Mouse (Mus musculus) forebrain, embryonic 11.5 days (tissue): Measurements from ENCODE around the gene Bcap29. TPM values are rescaled to one million over a fixed set of nuclear protein-coding genes. Genes with fewer than 3 reads are reported as not detected.

Experiments
- ATAC-seq: fragments of 200-750 bp; cut with Nextera tagmentation; replicated peaks from 2 replicates; pipeline ENCODE4 v1.8.0; 2017; ENCODE audit warnings: moderate TSS enrichment; ENCODE audit not compliant: low FRiP score
- DNase-seq: peaks from one replicate; pipeline ENCODE4 v3.0.0-alpha.2; 2017; ENCODE audit warnings: low spot score
- H3K27ac ChIP-seq: fragments of 300-500 bp; sonication (generic); 2 replicates; pipeline ENCODE4 v1.5.1; 2014; ENCODE audit warnings: low read depth, low read length
- H3K27me3 ChIP-seq: fragments of 300-500 bp; sonication (generic); 2 replicates; pipeline ENCODE4 v1.6.1; 2014; ENCODE audit warnings: mild to moderate bottlenecking, low read length, mixed read lengths; ENCODE audit not compliant: control insufficient read depth, insufficient read depth
- H3K36me3 ChIP-seq: fragments of 300-500 bp; sonication (generic); 2 replicates; pipeline ENCODE4 v1.6.1; 2014; ENCODE audit warnings: mild to moderate bottlenecking, low read length, moderate library complexity, mixed read lengths; ENCODE audit not compliant: control insufficient read depth, insufficient read depth
- H3K4me1 ChIP-seq: fragments of 300-500 bp; sonication (generic); replicated peaks from 2 replicates; pipeline ENCODE4 v1.6.1; 2014; ENCODE audit warnings: low read length, mixed read lengths; ENCODE audit not compliant: control insufficient read depth, insufficient read depth
- H3K4me2 ChIP-seq: fragments of 300-500 bp; sonication (generic); 2 replicates; pipeline ENCODE4 v1.6.1; 2014; ENCODE audit warnings: low read depth, mild to moderate bottlenecking, low read length, moderate library complexity, mixed read lengths; ENCODE audit not compliant: severe bottlenecking
- H3K4me3 ChIP-seq: fragments of 300-500 bp; sonication (generic); 2 replicates; pipeline ENCODE4 v1.5.1; 2014; ENCODE audit warnings: low read depth, low read length
- H3K9ac ChIP-seq: fragments of 300-500 bp; sonication (generic); 2 replicates; pipeline ENCODE4 v1.6.1; 2014; ENCODE audit warnings: low read length
- H3K9me3 ChIP-seq: fragments of 300-500 bp; sonication (generic); 2 replicates; pipeline ENCODE4 v1.6.1; 2016; ENCODE audit warnings: low read length, mixed read lengths; ENCODE audit not compliant: control insufficient read depth
- WGBS: fragments of 180-500 bp; shearing (Covaris S2); extraction: QIAGEN DNeasy Blood & Tissue Kit; methylation state at CpG from one replicate; pipeline ENCODE4 v1.1.7; 2014; 5-methylcytosine and 5-hydroxymethylcytosine counted together
- polyA plus RNA-seq: library from polyadenylated mRNA; unstranded; fragments of >200 nt; fragmentation: Nextera tagmentation; extraction: Ambion mirVana; gene quantifications from 2 replicates; pipeline ENCODE4 v1.2.1, GENCODE M21; 2014

Bcap29 gene
- polyA plus RNA-seq, 1 experiment from 2014 or later = 29.5 TPM

DNA sequence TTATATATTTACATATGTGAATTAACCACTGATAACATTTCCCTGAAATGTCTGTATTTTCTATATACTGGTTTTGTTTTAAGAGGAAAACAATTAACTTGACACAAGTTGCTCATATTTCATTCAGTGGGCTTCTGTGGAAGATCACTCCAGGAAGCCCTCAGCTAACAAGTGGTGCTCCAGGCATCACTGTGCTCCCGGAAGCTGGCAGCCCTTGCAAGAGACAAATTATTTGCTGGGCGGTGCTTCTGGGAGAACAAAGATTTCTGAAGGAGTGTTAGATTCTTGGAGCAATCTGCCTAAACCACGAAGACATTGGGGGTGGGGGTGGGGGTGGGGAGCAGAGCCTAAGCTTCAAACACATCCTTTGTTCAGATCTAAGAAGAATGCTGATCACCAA, 42.4 kb downstream of the Bcap29 start:
- H3K9me3 ChIP-seq = no peaks in the 10 kb centered on the region
- H3K4me2 ChIP-seq = no peak overlapping the region
- WGBS = 35% methylated on average over 3 of the region's 3 CpGs
- H3K4me3 ChIP-seq = no peak overlapping the region
- H3K27me3 ChIP-seq = no peaks in the 10 kb centered on the region
- no peak overlapping the region for H3K27ac ChIP-seq
- no peak overlapping the region for H3K9ac ChIP-seq
- DNase-seq (no peak), ATAC-seq (no peak)
- no peaks in the 10 kb centered on the region for H3K4me1 ChIP-seq
- H3K36me3 ChIP-seq = no peaks in the 10 kb centered on the region; the same call in 1 of the 2 replicates

GRCm38 (mm10) chr12:31583726-31584125, 50.7 kb downstream of the Bcap29 start:
- 74% methylated on average over 2 of the region's 2 CpGs for WGBS

GRCm38 (mm10) chr12:31582081-31582480, 52.4 kb downstream of the Bcap29 start:
- Histone ChIP-seq H3K9ac (no peak overlapping the region), H3K9me3 (no peaks in the 10 kb centered on the region), H3K4me1 (peaks cover 3% of the 10 kb centered on the region; the same call in 1 of the 2 replicates), H3K4me2 (no peak overlapping the region), H3K4me3 (no peak overlapping the region), H3K27me3 (no peaks in the 10 kb centered on the region), H3K27ac (no peak overlapping the region), H3K36me3 (no peaks in the 10 kb centered on the region)
- no peak for DNase-seq
- ATAC-seq = no peak
- WGBS = 91% methylated on average over 5 of the region's 5 CpGs

More at GRCm38 (mm10) chr12:31583726-31584125, 50.7 kb downstream of the Bcap29 start:
- ATAC-seq (no peak), DNase-seq (no peak)
- Histone ChIP-seq H3K4me3 (no peak overlapping the region), H3K9ac (no peak overlapping the region), H3K9me3 (no peaks in the 10 kb centered on the region), H3K4me2 (no peak overlapping the region), H3K36me3 (no peaks in the 10 kb centered on the region), H3K27ac (no peak overlapping the region), H3K27me3 (no peaks in the 10 kb centered on the region), H3K4me1 (peaks cover 3% of the 10 kb centered on the region; the same call in 1 of the 2 replicates)

DNA sequence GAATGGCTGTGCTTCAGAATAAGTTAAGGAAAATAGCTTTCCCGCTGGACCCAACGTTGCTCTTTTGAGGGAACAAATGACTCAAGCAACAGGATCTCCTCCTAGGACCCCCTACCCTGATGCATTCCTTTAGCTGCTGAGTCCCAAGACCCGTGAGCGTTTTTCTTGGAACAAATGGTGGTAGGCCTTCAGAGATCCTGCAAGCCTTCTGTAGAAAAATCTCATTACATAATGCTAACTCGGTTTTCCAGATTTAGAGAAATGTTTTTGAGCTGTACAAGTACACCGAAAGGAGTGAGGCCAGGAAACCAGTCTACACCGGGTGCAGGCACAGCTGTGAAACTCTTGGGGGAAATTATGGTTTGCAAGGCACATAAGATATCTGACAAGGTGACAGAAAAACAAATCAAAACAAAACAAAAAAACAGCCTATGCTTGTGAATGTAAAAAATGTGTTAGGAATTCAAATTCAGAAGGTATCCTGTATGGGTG, 53.1 kb downstream of the Bcap29 start:
- no peaks in the 10 kb centered on the region for H3K36me3 ChIP-seq
- no peak overlapping the region for H3K9ac ChIP-seq
- ATAC-seq (no peak), DNase-seq (no peak)
- no peak overlapping the region for H3K27ac ChIP-seq
- no peaks in the 10 kb centered on the region for H3K9me3 ChIP-seq
- 60% methylated on average over 7 of the region's 7 CpGs for WGBS
- H3K4me1 ChIP-seq = peaks cover 3% of the 10 kb centered on the region; the same call in 1 of the 2 replicates
- no peaks in the 10 kb centered on the region for H3K27me3 ChIP-seq
- H3K4me3 ChIP-seq = no peak overlapping the region
- no peak overlapping the region for H3K4me2 ChIP-seq

DNA sequence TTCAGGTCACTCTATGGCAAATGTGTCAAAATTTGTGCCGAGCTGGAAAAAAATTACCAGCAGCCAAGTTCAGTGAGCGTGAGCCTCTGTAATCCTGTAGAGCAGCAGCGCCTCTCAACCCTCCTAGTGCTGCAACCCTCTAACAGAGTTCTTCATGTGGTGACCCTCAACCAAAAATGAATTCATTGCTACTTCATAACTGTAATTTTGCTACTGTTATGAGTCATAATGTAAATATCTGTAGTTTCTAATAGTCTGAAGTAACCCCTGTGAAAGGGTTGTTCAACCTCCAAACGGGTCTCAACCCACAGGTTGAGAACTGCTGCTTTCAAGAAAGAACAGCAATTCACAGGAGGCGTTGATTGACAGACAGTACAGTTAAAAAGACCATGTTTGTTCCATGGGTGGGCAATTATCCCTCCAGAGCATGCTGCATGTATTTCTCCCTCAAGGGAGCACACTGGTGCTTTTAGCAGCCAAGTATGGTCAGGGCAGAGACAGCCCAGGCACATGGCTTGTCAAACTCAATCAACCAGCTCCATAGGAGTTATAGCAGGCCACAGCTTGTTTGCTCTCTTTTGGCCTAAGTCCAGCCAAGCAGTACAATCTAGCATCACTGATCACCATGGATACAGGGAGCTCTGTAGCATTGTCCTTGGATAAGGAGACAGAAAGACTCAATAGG, 53.7 kb downstream of the Bcap29 start:
- no peak overlapping the region for H3K4me2 ChIP-seq
- H3K9me3 ChIP-seq = no peaks in the 10 kb centered on the region
- ATAC-seq (peak; percentile 56; the same call in 1 of the 2 replicates), DNase-seq (no peak)
- H3K4me3 ChIP-seq = no peak overlapping the region
- WGBS = 84% methylated on average over 5 of the region's 5 CpGs
- peaks cover 3% of the 10 kb centered on the region; the same call in 1 of the 2 replicates for H3K4me1 ChIP-seq
- no peak overlapping the region for H3K9ac ChIP-seq
- H3K36me3 ChIP-seq = no peaks in the 10 kb centered on the region
- H3K27ac ChIP-seq = no peak overlapping the region
- no peaks in the 10 kb centered on the region for H3K27me3 ChIP-seq

- Histone ChIP-seq H3K4me1 (peaks cover 3% of the 10 kb centered on the region; the same call in 1 of the 2 replicates), H3K36me3 (no peaks in the 10 kb centered on the region), H3K4me3 (no peak overlapping the region), H3K27ac (no peak overlapping the region), H3K9ac (no peak overlapping the region), H3K9me3 (no peaks in the 10 kb centered on the region), H3K4me2 (no peak overlapping the region), H3K27me3 (no peaks in the 10 kb centered on the region)
- DNase-seq (no peak), ATAC-seq (no peak)
- 90% methylated on average over 7 of the region's 8 CpGs for WGBS
These were observed 55.6 kb downstream of the Bcap29 start for GRCm38 (mm10) chr12:31578691-31579476.

- H3K36me3 ChIP-seq = no peaks in the 10 kb centered on the region
- H3K4me3 ChIP-seq = no peak overlapping the region
- H3K27ac ChIP-seq = no peak overlapping the region
- no peaks in the 10 kb centered on the region for H3K9me3 ChIP-seq
- no peak overlapping the region for H3K4me2 ChIP-seq
- ATAC-seq (no peak), DNase-seq (no peak)
- no peak overlapping the region for H3K9ac ChIP-seq
- H3K4me1 ChIP-seq = no peaks in the 10 kb centered on the region
- 84% methylated on average over 5 of the region's 5 CpGs for WGBS
- H3K27me3 ChIP-seq = no peaks in the 10 kb centered on the region
These were observed 60.0 kb downstream of the Bcap29 start for GRCm38 (mm10) chr12:31574506-31574905.

DNA sequence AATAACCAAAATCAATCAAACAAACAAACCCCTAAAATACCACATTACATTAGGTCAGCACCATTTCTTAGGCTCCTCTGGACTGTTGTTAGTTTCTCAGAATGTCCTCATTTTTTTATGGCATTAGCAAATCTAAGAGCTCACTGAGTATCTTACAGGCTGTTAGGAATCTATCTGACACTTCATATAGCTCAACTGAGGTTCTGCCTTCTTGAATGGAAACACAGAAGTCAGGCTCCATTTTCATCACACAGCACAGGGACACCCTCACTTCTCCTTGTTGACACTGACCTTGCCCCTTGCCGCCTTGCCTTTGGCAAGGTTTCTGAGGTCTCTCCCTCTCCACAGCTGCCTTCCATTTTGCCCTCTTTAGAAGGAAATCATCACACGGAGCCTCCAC, 64.7 kb downstream of the Bcap29 start:
- WGBS = 54% methylated on average over 2 of the region's 2 CpGs
- H3K9ac ChIP-seq = no peak overlapping the region
- no peak overlapping the region for H3K4me2 ChIP-seq
- H3K4me3 ChIP-seq = no peak overlapping the region
- H3K36me3 ChIP-seq = no peaks in the 10 kb centered on the region
- H3K4me1 ChIP-seq = no peaks in the 10 kb centered on the region
- ATAC-seq (no peak), DNase-seq (no peak)
- H3K27me3 ChIP-seq = no peaks in the 10 kb centered on the region; the same call in 1 of the 2 replicates
- no peaks in the 10 kb centered on the region for H3K9me3 ChIP-seq
- H3K27ac ChIP-seq = no peak overlapping the region
